Mouse (Mus musculus): ENCODE data around the gene Scnm1. TPM values are rescaled to one million over a fixed set of nuclear protein-coding genes. Genes with fewer than 3 reads are reported as not detected.
"Not testable (repeated sequence)": the region's sequence is repeated elsewhere in the genome, so short reads cannot be mapped to it uniquely, and the experiment has no call there.

Scnm1 gene
- polyA plus RNA-seq, 1 experiment from 2014 or later, result 93.1 TPM

GRCm38 (mm10) chr3:95139586-95140288 lies 5.9 kb upstream of the Scnm1 start:
- no peak overlapping the region for H3K27ac ChIP-seq (ENCODE audit: low read length)
- peaks cover 9% of the 10 kb centered on the region for H3K36me3 ChIP-seq (ENCODE audit: control insufficient read depth, insufficient read depth)
- ATAC-seq, result no peak

GRCm38 (mm10) chr3:95136336-95136735 lies 2.5 kb upstream of the Scnm1 start:
- 99% methylated on average over 3 of the region's 3 CpGs for WGBS
- Histone ChIP-seq H3K4me1 (replicated peaks; ENCODE audit: control insufficient read depth, insufficient read depth, low read length) (peaks cover 19% of the 10 kb centered on the region), H3K9ac (replicated peaks; ENCODE audit: low read depth, low read length) (no peak overlapping the region), H3K27ac (ENCODE audit: low read length) (no peak overlapping the region), H3K4me2 (ENCODE audit: low read length) (no peak overlapping the region), H3K27me3 (replicated peaks; ENCODE audit: control insufficient read depth, insufficient read depth, low read length) (no peaks in the 10 kb centered on the region), H3K36me3 (ENCODE audit: control insufficient read depth, insufficient read depth) (peaks cover 9% of the 10 kb centered on the region), H3K4me3 (replicated peaks; ENCODE audit: low read length) (no peak overlapping the region), H3K9me3 (ENCODE audit: control insufficient read depth, low read length) (no peaks in the 10 kb centered on the region)
- ATAC-seq, result no peak

More at GRCm38 (mm10) chr3:95139586-95140288, 5.9 kb upstream of the Scnm1 start:
- peaks cover 11% of the 10 kb centered on the region for H3K4me1 ChIP-seq (replicated peaks; ENCODE audit: control insufficient read depth, insufficient read depth, low read length)
- no peaks in the 10 kb centered on the region for H3K9me3 ChIP-seq (ENCODE audit: control insufficient read depth, low read length)
- H3K9ac ChIP-seq (replicated peaks; ENCODE audit: low read depth, low read length), result no peak overlapping the region
- no peaks in the 10 kb centered on the region for H3K27me3 ChIP-seq (replicated peaks; ENCODE audit: control insufficient read depth, insufficient read depth, low read length)
- H3K4me2 ChIP-seq (ENCODE audit: low read length), result no peak overlapping the region
- H3K4me3 ChIP-seq (replicated peaks; ENCODE audit: low read length), result no peak overlapping the region
- WGBS, result 74% methylated on average over 25 of the region's 25 CpGs

- Histone ChIP-seq H3K36me3 (ENCODE audit: control insufficient read depth, insufficient read depth) (peaks cover 8% of the 10 kb centered on the region), H3K27ac (ENCODE audit: low read length) (no peak overlapping the region), H3K4me2 (ENCODE audit: low read length) (peak overlapping the region; percentile 62), H3K9me3 (ENCODE audit: control insufficient read depth, low read length) (no peaks in the 10 kb centered on the region), H3K9ac (replicated peaks; ENCODE audit: low read depth, low read length) (no peak overlapping the region), H3K27me3 (replicated peaks; ENCODE audit: control insufficient read depth, insufficient read depth, low read length) (no peaks in the 10 kb centered on the region), H3K4me3 (replicated peaks; ENCODE audit: low read length) (no peak overlapping the region), H3K4me1 (replicated peaks; ENCODE audit: control insufficient read depth, insufficient read depth, low read length) (peaks cover 19% of the 10 kb centered on the region)
- ATAC-seq, result no peak
- 91% methylated on average over 7 of the region's 7 CpGs for WGBS
These were observed 1.7 kb upstream of the Scnm1 start for GRCm38 (mm10) chr3:95135433-95136052.

- peak overlapping the region; percentile 62 for H3K4me2 ChIP-seq (ENCODE audit: low read length)
- 28% methylated on average over 6 of the region's 6 CpGs for WGBS
- H3K27me3 ChIP-seq (replicated peaks; ENCODE audit: control insufficient read depth, insufficient read depth, low read length), result no peaks in the 10 kb centered on the region
- 0 out of 2 replicates have a peak, but pooled peaks cover 4% of the 10 kb centered on the region for H3K36me3 ChIP-seq (ENCODE audit: control insufficient read depth, insufficient read depth)
- peaks cover 19% of the 10 kb centered on the region for H3K4me1 ChIP-seq (replicated peaks; ENCODE audit: control insufficient read depth, insufficient read depth, low read length)
- H3K4me3 ChIP-seq (replicated peaks; ENCODE audit: low read length), result peak overlapping the region; percentile 37
- no peaks in the 10 kb centered on the region for H3K9me3 ChIP-seq (ENCODE audit: control insufficient read depth, low read length)
- ATAC-seq, result no peak
- no peak overlapping the region for H3K27ac ChIP-seq (ENCODE audit: low read length)
- H3K9ac ChIP-seq (replicated peaks; ENCODE audit: low read depth, low read length), result peak overlapping the region; percentile 39; the same call in 1 of the 2 replicates
These were observed 1.2 kb upstream of the Scnm1 start for GRCm38 (mm10) chr3:95135023-95135422.

- Histone ChIP-seq H3K4me1 (replicated peaks; ENCODE audit: control insufficient read depth, insufficient read depth, low read length) (peaks cover 19% of the 10 kb centered on the region), H3K4me3 (replicated peaks; ENCODE audit: low read length) (peak overlapping the region; percentile 79)
- H3K9me3 ChIP-seq (ENCODE audit: control insufficient read depth, low read length); H3K9ac ChIP-seq (replicated peaks; ENCODE audit: low read depth, low read length); H3K4me2 ChIP-seq (ENCODE audit: low read length); H3K36me3 ChIP-seq (ENCODE audit: control insufficient read depth, insufficient read depth); H3K27me3 ChIP-seq (replicated peaks; ENCODE audit: control insufficient read depth, insufficient read depth, low read length); H3K27ac ChIP-seq (ENCODE audit: low read length): not testable (repeated sequence)
- ATAC-seq, result peak; percentile 68
- no CpG with 5 or more reads among the region's 12 CpGs for WGBS
These were observed 322 bp upstream of the Scnm1 start for GRCm38 (mm10) chr3:95134133-95134532.

- H3K4me3 ChIP-seq (replicated peaks; ENCODE audit: low read length), result peak overlapping the region; percentile 79
- peak overlapping the region; percentile 70 for H3K9ac ChIP-seq (replicated peaks; ENCODE audit: low read depth, low read length)
- H3K4me1 ChIP-seq (replicated peaks; ENCODE audit: control insufficient read depth, insufficient read depth, low read length), result peaks cover 19% of the 10 kb centered on the region
- H3K4me2 ChIP-seq (ENCODE audit: low read length), result peak overlapping the region; percentile 97
- no peak overlapping the region for H3K27ac ChIP-seq (ENCODE audit: low read length)
- no peaks in the 10 kb centered on the region for H3K36me3 ChIP-seq (ENCODE audit: control insufficient read depth, insufficient read depth)
- H3K9me3 ChIP-seq (ENCODE audit: control insufficient read depth, low read length), result no peaks in the 10 kb centered on the region
- H3K27me3 ChIP-seq (replicated peaks; ENCODE audit: control insufficient read depth, insufficient read depth, low read length), result no peaks in the 10 kb centered on the region
- no peak for ATAC-seq
- 58% methylated on average over 11 of the region's 11 CpGs for WGBS
These were observed 635 bp downstream of the Scnm1 start for GRCm38 (mm10) chr3:95133176-95133575.

GRCm38 (mm10) chr3:95132389-95132788 lies 1.4 kb downstream of the Scnm1 start:
- not testable (repeated sequence) for H3K27me3 ChIP-seq (replicated peaks; ENCODE audit: control insufficient read depth, insufficient read depth, low read length); H3K9ac ChIP-seq (replicated peaks; ENCODE audit: low read depth, low read length); ATAC-seq; H3K36me3 ChIP-seq (ENCODE audit: control insufficient read depth, insufficient read depth); H3K9me3 ChIP-seq (ENCODE audit: control insufficient read depth, low read length); H3K4me3 ChIP-seq (replicated peaks; ENCODE audit: low read length); H3K4me2 ChIP-seq (ENCODE audit: low read length); H3K27ac ChIP-seq (ENCODE audit: low read length)
- WGBS, result 85% methylated on average over 2 of the region's 2 CpGs
- peaks cover 19% of the 10 kb centered on the region for H3K4me1 ChIP-seq (replicated peaks; ENCODE audit: control insufficient read depth, insufficient read depth, low read length)

GRCm38 (mm10) chr3:95130081-95130480 lies 3.7 kb downstream of the Scnm1 start:
- H3K9me3 ChIP-seq (ENCODE audit: control insufficient read depth, low read length), result no peaks in the 10 kb centered on the region
- no peak overlapping the region for H3K4me3 ChIP-seq (replicated peaks; ENCODE audit: low read length)
- ATAC-seq, result no peak
- no peak overlapping the region for H3K9ac ChIP-seq (replicated peaks; ENCODE audit: low read depth, low read length)
- no peaks in the 10 kb centered on the region for H3K27me3 ChIP-seq (replicated peaks; ENCODE audit: control insufficient read depth, insufficient read depth, low read length)
- no peak overlapping the region for H3K27ac ChIP-seq (ENCODE audit: low read length)
- peaks cover 14% of the 10 kb centered on the region for H3K4me1 ChIP-seq (replicated peaks; ENCODE audit: control insufficient read depth, insufficient read depth, low read length)
- 89% methylated on average over 5 of the region's 5 CpGs for WGBS
- H3K36me3 ChIP-seq (ENCODE audit: control insufficient read depth, insufficient read depth), result no peaks in the 10 kb centered on the region
- H3K4me2 ChIP-seq (ENCODE audit: low read length), result no peak overlapping the region

- Histone ChIP-seq H3K4me1 (replicated peaks; ENCODE audit: control insufficient read depth, insufficient read depth, low read length) (peaks cover 18% of the 10 kb centered on the region), H3K9me3 (ENCODE audit: control insufficient read depth, low read length) (no peaks in the 10 kb centered on the region), H3K27me3 (replicated peaks; ENCODE audit: control insufficient read depth, insufficient read depth, low read length) (no peaks in the 10 kb centered on the region), H3K27ac (ENCODE audit: low read length) (no peak overlapping the region), H3K4me3 (replicated peaks; ENCODE audit: low read length) (no peak overlapping the region), H3K9ac (replicated peaks; ENCODE audit: low read depth, low read length) (no peak overlapping the region), H3K36me3 (ENCODE audit: control insufficient read depth, insufficient read depth) (no peaks in the 10 kb centered on the region), H3K4me2 (ENCODE audit: low read length) (no peak overlapping the region)
- ATAC-seq, result no peak
- 53% methylated on average over 6 of the region's 6 CpGs for WGBS
These were observed 4.6 kb downstream of the Scnm1 start for GRCm38 (mm10) chr3:95129226-95129651.

Data from forebrain, embryonic 16.5 days (tissue).